Mouse (Mus musculus) thymus, adult 2 months (tissue): ENCODE results near the gene Grap2.

Experiments used
- CTCF ChIP-seq: fragments of 200-500 bp; IDR thresholded peaks from 2 replicates; pipeline ENCODE4 v1.5.1; 2012; ENCODE audit warnings: mild to moderate bottlenecking, control low read depth, low read length, moderate library complexity, borderline replicate concordance; ENCODE audit not compliant: control insufficient read depth, poor library complexity, insufficient read depth; ENCODE audit errors: extremely low read depth
- POLR2A ChIP-seq: fragments of 200-500 bp; IDR thresholded peaks from 2 replicates; pipeline ENCODE4 v1.6.1; 2012; ENCODE audit warnings: mild to moderate bottlenecking, low read length, control low read depth, moderate library complexity; ENCODE audit not compliant: control insufficient read depth, poor library complexity, insufficient read depth; ENCODE audit errors: extremely low read depth

DNA sequence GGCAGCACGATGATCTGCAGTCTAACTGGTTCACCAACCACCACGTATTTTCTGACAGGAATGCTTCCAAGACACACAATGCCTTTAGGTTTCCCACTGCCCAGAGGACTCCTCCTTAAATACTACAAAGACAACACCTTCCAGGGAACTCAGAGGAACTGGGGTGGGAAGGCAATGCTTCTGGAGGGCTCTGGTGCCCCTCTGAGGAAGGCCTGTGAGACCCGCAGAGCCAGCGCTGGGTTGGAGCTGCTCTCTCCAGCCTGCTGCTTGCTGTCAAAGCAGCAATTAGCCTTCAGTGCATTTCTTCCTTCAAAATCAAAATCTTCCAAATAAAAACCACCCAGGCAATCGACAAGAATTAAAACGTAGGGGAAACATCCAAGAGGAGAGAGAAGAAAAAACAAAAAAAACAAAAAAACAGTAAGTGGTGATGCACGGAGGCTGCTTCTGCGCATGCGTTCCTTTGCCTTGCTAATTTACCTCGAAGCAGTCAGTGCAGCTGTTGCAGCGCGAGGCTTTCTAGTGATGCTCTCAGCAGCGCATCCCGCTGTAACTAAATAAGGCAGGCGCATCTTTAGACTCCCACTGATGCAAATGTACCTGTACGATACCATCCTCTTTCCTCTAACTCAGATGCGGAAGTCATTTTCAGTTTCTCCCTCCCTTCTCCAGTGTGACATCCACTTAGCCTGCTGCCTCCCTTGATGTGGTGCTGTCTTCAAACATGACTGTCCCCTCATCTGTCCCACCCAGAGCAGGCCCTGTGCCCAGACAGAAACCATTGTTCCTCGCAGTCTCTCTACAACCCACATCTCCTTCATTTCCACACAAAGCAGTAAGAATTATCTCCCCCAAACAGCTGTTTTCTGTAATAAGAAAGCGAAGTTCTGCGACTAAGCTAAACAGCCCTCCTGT, 42.2 kb upstream of the Grap2 start:
- TF ChIP-seq CTCF (no peak), POLR2A (no peak)
